In genomic region chr5:124352141-124352920, GRCm38 (mm10) we compare ENCODE assay signal across 8 mouse cellular contexts. TPM values are rescaled to one million over a fixed set of nuclear protein-coding genes. Genes with fewer than 3 reads are reported as not detected.
DNase-seq lines count a peak whose midpoint lies in the region; ATAC-seq lines count a peak whose summit lies in the region.

No protein-coding gene starts in this region.

- WGBS in midbrain, embryonic 10.5 days: under 1% methylated on average over 30 of the region's 30 CpGs

- H3K4me1 ChIP-seq in midbrain, embryonic 10.5 days: peaks cover 47% of the 10 kb centered on the region

- DNase-seq in adrenal gland, adult (ENCODE audit: inconsistent age in 2 of 2, low spot score in 1 of 2): peak; percentile 89 to 91
- peak; percentile 91 for DNase-seq in embryo, embryonic 10.5 days (ENCODE audit: low spot score)
- peak; percentile 79 for DNase-seq in gastrocnemius, postnatal 25 days
- DNase-seq in left cerebral cortex, postnatal 36 days (ENCODE audit: low spot score in 2 of 2): peak; percentile 73 to 76
- DNase-seq in midbrain, embryonic 10.5 days (ENCODE audit: low spot score): peak; percentile 93
- peak; percentile 80 for DNase-seq in right cerebral cortex, postnatal 4 days
- DNase-seq in c-Kit-positive CD71-positive TER-119-positive erythroid progenitor cells, embryonic 14.5 days (ENCODE audit: low spot score): no peak

- ATAC-seq in inflammation-experienced regulatory T-cells, adult 6 months: peak; percentile 57

- peak overlapping the region; percentile 100 for H3K27ac ChIP-seq in midbrain, embryonic 10.5 days (replicated peaks)

- no peaks in the 10 kb centered on the region for H3K9me3 ChIP-seq in midbrain, embryonic 10.5 days (replicated peaks)

- intact Hi-C loops in left cerebral cortex, postnatal 36 days (cut with DNase I): loop anchor here (1.0 kb wide), 1 partner anchor 25 kb away; the partner anchor contains the start of gene Mphosph9

- H3K27me3 ChIP-seq in midbrain, embryonic 10.5 days (ENCODE audit: low read depth, poor library complexity, severe bottlenecking): no peaks in the 10 kb centered on the region

- peaks cover 43% of the 10 kb centered on the region for H3K36me3 ChIP-seq in midbrain, embryonic 10.5 days

- peak overlapping the region; percentile 99 for H3K4me3 ChIP-seq in midbrain, embryonic 10.5 days

RNA-seq across cellular contexts. Expression of gene Cdk2ap1, which starts 10.6 kb away (rescaled TPM):
- total RNA-seq in gastrocnemius, postnatal 25 days (2021): 100 to 1,000 TPM; 113 to 116 TPM
- polyA plus RNA-seq in inflammation-experienced regulatory T-cells, adult 6 months (2017; shearing (Covaris generic)): 10 to 100 TPM; 17.2 to 23.8 (median 19.9) TPM
- 100 to 1,000 TPM; 142 to 165 TPM for total RNA-seq in left cerebral cortex, postnatal 36 days (2021)
- 61.6 and 64.3 TPM in 2 replicates for polyA plus RNA-seq in midbrain, embryonic 10.5 days (2016; fragmentation: Nextera tagmentation; extraction: Ambion mirVana)

RNA-seq across cellular contexts. Expression of gene 2810006K23Rik, which starts 24.4 kb away (rescaled TPM):
- total RNA-seq in gastrocnemius, postnatal 25 days (2021): 1 to 10 TPM; 5.2 to 7.4 TPM
- polyA plus RNA-seq in inflammation-experienced regulatory T-cells, adult 6 months (2017; shearing (Covaris generic)): 10 to 100 TPM; 10.5 to 18.3 (median 11.1) TPM
- total RNA-seq in left cerebral cortex, postnatal 36 days (2021): 10 to 100 TPM; 14.4 to 15.4 TPM
- 27.8 and 30.2 TPM in 2 replicates for polyA plus RNA-seq in midbrain, embryonic 10.5 days (2016; fragmentation: Nextera tagmentation; extraction: Ambion mirVana)

RNA-seq across cellular contexts. Expression of gene Mphosph9, which starts 24.6 kb away (rescaled TPM):
- 1 to 10 TPM; 2.5 to 2.8 TPM for total RNA-seq in gastrocnemius, postnatal 25 days (2021)
- polyA plus RNA-seq in inflammation-experienced regulatory T-cells, adult 6 months (2017; shearing (Covaris generic)): 10 to 100 TPM; 12.4 to 17.5 (median 15.1) TPM
- 10 to 100 TPM; 19.6 to 23.8 TPM for total RNA-seq in left cerebral cortex, postnatal 36 days (2021)
- 16.2 and 18.5 TPM in 2 replicates for polyA plus RNA-seq in midbrain, embryonic 10.5 days (2016; fragmentation: Nextera tagmentation; extraction: Ambion mirVana)

Comparison
In these comparisons a context has a peak if more than half of its experiments do, and no peak if none do; other contexts are left out.
1. RNA of gene Mphosph9, which starts 24.6 kb away (total RNA-seq): 19.6 to 23.8 TPM in left cerebral cortex, postnatal 36 days; 2.5 to 2.8 TPM in gastrocnemius, postnatal 25 days; every median in the first group is over 4 times any median in the second.